Mouse (Mus musculus) layer of hippocampus, adult 18-20 months (tissue): ENCODE results near the gene Scand1. TPM values are rescaled to one million over a fixed set of nuclear protein-coding genes. Genes with fewer than 3 reads are reported as not detected.

Experiments used
- DNase-seq, 2 experiments: peaks; one replicate each; pipeline ENCODE4 v3.0.0; 2022; ENCODE audit warnings: low spot score in 2 of 2
- total RNA-seq, 2 experiments: library from RNA; stranded (reverse); gene quantifications; 2 replicates each; pipeline ENCODE4 v1.2.3; 2021

Scand1 gene
- total RNA-seq, 2 experiments from 2014 or later, result 91.6 to 95.1 TPM

- no peak for DNase-seq
These were observed 2.6 kb downstream of the Scand1 start for GRCm38 (mm10) chr2:156309948-156310347.

- no peak for DNase-seq
These were observed 5.2 kb downstream of the Scand1 start for GRCm38 (mm10) chr2:156307261-156307660.

GRCm38 (mm10) chr2:156305818-156306217, 6.7 kb downstream of the Scand1 start:
- DNase-seq, result peak in 1 of 2 experiments; percentile 44

- DNase-seq, result no peak
These were observed 8.2 kb downstream of the Scand1 start for GRCm38 (mm10) chr2:156304351-156304750.

DNA sequence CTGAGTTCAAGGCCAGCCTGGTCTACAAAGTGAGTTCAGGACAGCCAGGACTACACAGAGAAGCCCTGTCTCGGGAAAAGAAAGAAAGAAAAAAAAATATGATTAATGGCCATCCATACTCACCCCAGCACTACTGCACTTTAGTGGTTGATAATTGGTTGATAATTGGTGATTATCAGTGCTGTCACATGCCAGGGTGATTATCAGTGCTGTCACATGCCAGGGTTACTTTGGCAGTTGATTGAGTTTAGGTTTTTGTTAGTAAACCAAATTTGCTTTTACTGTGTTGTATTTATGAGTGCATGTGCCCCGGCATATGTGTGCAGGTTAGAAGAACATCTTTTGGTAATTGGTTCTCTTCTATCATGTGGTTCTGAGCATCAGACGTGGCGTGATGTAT, 10.4 kb downstream of the Scand1 start:
- DNase-seq, result no peak

DNA sequence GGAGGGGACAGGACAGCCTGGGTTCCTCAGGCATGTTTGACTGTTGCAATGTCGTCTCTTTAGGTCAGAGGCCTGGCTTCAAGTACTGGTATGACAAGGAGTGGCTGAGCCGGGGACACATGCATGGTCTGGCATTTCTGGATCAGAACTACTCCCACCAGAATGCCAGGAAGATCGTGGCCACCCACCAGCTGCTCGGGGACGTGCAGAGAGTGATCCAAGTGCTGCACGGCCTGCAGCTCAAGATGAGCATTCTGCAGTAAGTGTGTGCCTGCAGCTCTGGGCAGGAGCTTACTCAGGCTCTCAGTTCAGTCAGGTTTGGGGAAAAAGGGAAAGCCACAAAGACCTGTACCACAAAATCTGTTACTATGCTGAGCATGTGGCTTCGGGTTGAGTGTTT, 14.0 kb downstream of the Scand1 start:
- peak in 1 of 2 experiments; percentile 70 for DNase-seq

GRCm38 (mm10) chr2:156297653-156298052, 14.9 kb downstream of the Scand1 start:
- DNase-seq, result no peak

- no peak for DNase-seq
These were observed 16.3 kb downstream of the Scand1 start for GRCm38 (mm10) chr2:156296190-156296589.

- DNase-seq, result no peak
These were observed 16.9 kb downstream of the Scand1 start for GRCm38 (mm10) chr2:156295601-156296063.

- no peak for DNase-seq
These were observed 20.5 kb downstream of the Scand1 start for GRCm38 (mm10) chr2:156291998-156292397.

GRCm38 (mm10) chr2:156289552-156290160, 22.8 kb downstream of the Scand1 start:
- peak in 1 of 2 experiments; percentile 62 for DNase-seq

DNA sequence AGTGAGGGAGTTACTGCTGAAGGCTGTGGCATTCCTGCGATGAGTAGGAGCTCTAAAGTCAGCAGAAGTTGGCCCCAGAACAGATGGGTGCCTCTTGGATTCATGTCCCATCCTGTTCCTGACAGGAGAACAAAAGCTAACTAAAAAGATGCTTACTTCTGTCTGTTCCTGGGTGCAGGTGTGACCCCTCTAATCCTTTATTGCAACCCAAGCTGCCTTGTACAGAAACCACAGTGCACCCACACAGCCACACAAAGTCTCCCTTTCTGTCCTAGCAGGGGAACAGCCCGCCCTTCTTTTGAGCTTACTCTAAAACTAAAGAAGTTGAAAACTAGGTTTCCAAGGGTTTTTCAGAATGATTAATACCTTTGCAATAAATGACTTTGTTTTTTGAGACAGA, 24.3 kb downstream of the Scand1 start:
- DNase-seq, result no peak

- DNase-seq, result no peak
These were observed 25.8 kb downstream of the Scand1 start for GRCm38 (mm10) chr2:156286733-156287132.

DNA sequence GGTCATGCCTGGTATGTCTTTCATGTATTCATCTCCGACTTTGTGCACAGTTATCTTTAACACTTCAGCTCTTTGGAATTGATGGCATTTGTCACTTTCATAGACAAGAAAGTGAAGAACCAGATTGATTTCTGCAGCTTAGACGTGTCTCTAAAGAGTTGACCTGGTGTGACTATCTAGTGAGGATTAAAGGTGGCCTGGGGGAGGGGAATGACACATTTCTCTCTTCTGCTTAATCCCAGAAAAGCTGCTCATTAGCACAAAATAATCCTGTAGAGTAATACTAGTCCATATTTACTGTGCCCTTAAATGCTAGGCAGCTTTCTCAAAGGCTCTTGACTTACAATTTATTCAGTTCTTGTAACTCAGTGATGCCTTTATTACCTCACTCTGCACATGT, 27.3 kb downstream of the Scand1 start:
- DNase-seq, result no peak

DNA sequence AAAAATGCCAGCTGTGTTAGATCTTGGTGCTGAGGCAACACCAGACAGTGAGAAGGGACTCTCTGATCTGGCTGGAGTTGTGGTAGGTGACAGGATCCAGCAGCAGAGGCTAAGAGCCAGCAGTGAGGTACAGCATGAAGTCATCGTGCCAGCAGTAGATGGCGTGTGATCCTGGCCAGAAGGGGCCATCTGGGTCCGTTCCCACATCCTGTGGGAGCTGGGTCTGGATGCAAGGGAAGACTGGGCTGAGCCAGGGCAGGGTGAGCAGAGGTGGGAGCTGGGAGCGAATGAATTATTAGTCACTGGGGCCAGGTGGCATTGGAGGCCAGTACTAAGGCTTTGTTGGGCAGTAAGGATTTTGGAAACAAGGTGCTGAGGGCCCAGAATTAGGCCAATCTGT, 31.3 kb downstream of the Scand1 start:
- no peak for DNase-seq

DNA sequence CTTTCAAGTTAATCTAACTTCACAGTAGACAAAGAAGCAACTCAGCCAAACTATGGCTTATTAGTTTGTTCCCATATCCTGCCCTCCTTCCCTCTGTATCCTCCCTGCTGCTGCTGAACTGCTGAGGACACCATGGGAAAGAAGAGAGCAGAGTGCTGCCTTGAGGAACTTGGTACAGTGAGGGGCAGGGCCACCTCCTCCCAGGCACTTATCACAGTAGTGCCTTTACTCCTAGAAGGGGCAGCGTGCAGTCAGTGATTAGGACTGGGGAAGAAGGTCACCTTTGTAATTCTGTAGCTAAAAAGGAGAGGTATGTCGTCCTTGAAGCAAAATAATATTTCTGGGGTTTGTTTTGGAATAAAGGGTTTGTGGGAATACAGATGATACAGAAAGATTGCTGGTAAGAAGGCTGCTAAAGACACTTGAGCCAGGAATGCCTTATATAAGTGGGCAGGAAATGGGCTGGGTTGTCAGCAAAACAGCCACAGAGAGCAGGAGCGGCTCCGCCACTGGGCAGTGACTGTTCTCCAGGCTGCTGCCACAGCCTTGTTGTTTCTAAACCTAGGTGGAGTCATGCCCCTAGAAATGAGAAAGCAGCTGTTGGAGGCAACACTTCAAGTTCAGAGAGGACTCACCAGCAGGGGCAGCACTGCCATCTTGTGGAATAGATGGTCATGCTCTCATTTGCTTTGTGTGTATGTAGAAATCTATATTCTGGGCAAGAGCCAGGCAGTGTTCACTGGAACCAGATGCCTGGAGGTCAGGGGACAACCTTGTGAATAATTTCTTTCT, 34.1 kb downstream of the Scand1 start:
- DNase-seq, result peak; percentile 71 to 92

DNA sequence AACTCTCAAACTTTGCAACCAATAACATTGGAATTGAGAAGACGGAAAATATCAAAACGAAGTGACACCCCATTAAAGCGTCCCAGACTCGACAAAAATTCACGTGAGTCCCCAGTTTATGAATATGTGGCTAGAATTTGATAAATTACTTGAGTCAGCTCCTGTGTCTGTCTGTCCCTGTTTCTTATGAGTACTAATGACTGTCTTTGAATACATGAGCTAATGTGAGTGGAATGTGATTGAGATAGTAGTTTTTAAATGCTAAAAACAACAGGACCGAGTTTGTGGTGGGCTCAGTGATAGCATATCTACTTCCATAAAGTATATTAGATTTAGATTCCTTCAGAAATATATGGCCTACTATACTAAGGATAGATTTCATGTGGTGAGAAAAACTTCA, 40.0 kb downstream of the Scand1 start:
- DNase-seq, result no peak

DNA sequence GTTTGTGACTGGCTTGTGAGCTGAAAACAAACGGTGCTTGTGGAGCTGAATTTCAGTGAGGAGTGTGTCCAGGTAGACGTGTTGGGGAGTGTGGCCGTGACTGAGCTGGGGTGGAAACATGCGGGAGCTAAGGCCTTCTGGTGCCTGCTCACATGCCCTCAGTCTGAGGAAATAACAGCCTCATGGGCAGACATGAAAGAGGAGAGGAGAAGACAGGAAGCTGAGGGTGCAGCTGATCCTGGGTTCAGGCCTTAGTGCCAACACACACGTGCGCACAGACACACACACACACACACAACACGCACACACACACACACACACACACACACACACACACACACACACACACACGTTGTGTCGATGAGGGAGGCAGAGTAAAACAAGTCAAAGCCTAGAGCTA, 44.9 kb downstream of the Scand1 start:
- DNase-seq, result no peak

DNA sequence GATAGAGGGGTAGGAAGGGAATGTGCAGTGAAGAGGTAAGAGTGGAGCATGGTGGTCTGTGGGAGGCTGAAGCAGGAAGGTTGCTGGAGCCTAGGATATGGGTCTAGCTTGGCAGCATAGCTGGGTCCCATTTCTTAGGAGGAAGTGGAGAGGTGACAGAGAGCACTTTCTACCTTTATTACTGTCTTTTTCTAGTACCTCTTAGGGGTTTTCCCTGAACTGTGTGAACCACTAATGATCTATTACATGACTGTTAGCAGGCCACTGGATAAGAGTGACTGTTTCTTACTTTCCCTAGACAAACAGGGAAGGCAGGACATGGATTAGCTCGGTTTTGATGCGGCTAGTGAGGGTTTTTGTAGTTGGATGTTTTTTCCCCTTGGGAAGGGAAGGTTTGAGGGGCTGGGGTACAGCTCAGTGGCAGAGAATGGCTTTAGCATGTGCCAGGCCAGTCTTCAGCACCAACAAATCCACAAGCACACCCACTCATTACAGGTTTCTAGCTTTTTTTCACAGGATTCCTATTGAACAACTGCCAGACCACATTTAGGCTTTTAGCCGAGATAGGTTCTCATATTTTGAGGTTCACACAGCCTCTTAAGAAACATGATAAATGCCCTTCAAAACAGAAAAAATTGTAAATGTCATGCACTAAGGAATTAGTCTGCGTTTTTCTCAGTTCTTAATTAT, 49.2 kb downstream of the Scand1 start:
- DNase-seq, result no peak
